Mouse (Mus musculus): ENCODE results near the gene Ier3. TPM values are rescaled to one million over a fixed set of nuclear protein-coding genes. Genes with fewer than 3 reads are reported as not detected.

Ier3 gene
- polyA plus RNA-seq, 1 experiment = 25.2 TPM

DNA sequence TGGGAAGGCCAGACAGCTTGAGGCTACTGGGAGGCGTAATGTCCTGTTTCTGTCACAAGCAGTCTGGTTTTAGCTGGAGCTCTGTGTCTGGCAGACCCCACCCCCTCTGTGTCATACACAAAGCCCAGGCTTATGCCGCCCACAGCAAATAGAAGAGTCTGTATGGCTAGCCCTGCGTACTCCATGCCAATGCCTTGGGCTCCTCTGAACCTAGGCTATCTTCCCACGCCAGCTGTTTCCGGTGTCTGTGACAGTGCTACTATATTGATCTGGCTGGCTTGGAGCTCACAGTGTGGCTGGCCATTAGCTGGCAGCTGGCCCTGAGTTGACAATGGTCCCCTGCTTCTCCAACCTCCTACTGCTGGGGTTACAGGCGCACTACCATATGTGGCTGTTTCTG, 37.5 kb upstream of the Ier3 start:
- DNase-seq = no peak
- no peaks in the 10 kb centered on the region for H3K27me3 ChIP-seq (ENCODE audit: control insufficient read depth, insufficient read depth, low read length)
- peaks cover 2% of the 10 kb centered on the region; the same call in 1 of the 2 replicates for H3K4me1 ChIP-seq (ENCODE audit: control insufficient read depth, insufficient read depth, low read length)
- H3K27ac ChIP-seq (ENCODE audit: insufficient read depth, low read length) = no peak overlapping the region
- TF ChIP-seq CTCF (IDR thresholded peaks at IDR 0.05; ENCODE audit: borderline replicate concordance, insufficient read depth, low read depth, low read length) (no peak), POLR2A (IDR thresholded peaks at IDR 0.05; ENCODE audit: borderline replicate concordance, insufficient read depth, low read length) (no peak)
- 54% methylated on average over 6 of the region's 6 CpGs for WGBS
- H3K4me3 ChIP-seq (replicated peaks; ENCODE audit: insufficient read depth, low read depth, low read length) = no peak overlapping the region

DNA sequence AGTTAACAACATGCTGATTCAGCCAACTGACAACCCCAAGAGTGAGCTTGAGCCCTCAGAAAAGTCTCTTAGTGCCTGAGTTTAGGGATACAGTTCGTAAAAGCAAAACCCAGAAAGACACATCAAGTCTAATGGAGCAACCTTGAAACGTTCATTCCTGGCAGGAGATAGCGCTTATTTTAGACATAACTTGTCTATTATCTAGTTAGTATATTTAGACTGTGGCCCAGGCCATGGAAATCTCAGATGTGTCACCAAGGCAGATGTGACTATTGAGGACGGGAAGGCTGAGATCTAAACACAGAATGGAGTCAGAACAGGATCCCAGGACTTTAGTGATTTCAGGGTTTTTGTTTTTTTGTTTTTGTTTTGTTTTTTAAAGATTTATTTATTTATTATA, 36.3 kb upstream of the Ier3 start:
- WGBS = 89% methylated on average over 4 of the region's 4 CpGs
- Histone ChIP-seq H3K27me3 (ENCODE audit: control insufficient read depth, insufficient read depth, low read length) (no peaks in the 10 kb centered on the region), H3K4me1 (ENCODE audit: control insufficient read depth, insufficient read depth, low read length) (no peaks in the 10 kb centered on the region), H3K4me3 (replicated peaks; ENCODE audit: insufficient read depth, low read depth, low read length) (no peak overlapping the region), H3K27ac (ENCODE audit: insufficient read depth, low read length) (no peak overlapping the region)
- TF ChIP-seq CTCF (IDR thresholded peaks at IDR 0.05; ENCODE audit: borderline replicate concordance, insufficient read depth, low read depth, low read length) (no peak), POLR2A (IDR thresholded peaks at IDR 0.05; ENCODE audit: borderline replicate concordance, insufficient read depth, low read length) (no peak)
- no peak for DNase-seq

DNA sequence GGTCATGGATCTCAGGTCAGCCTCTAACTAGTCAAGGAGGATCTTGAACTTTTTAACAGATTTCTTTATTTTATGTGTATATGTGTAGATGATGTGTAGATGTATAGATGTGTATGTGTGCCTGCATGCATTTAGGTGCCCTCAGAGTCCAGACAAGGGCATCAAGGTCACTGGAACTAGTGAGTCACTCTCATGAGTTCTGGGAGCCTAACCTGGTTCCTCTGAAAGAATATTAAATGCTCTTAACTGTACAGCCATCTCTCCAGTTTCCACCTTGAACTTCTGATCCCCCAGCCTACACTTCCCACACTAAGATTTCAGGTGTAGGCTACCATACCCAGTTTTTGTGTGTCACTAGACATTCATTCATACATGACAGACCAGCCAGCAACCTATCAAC, 34.0 kb upstream of the Ier3 start:
- TF ChIP-seq POLR2A (IDR thresholded peaks at IDR 0.05; ENCODE audit: borderline replicate concordance, insufficient read depth, low read length) (no peak), CTCF (IDR thresholded peaks at IDR 0.05; ENCODE audit: borderline replicate concordance, insufficient read depth, low read depth, low read length) (no peak)
- no peak for DNase-seq
- H3K27ac ChIP-seq (ENCODE audit: insufficient read depth, low read length) = no peak overlapping the region
- no peaks in the 10 kb centered on the region for H3K4me1 ChIP-seq (ENCODE audit: control insufficient read depth, insufficient read depth, low read length)
- H3K27me3 ChIP-seq (ENCODE audit: control insufficient read depth, insufficient read depth, low read length) = no peaks in the 10 kb centered on the region
- no peak overlapping the region for H3K4me3 ChIP-seq (replicated peaks; ENCODE audit: insufficient read depth, low read depth, low read length)

GRCm38 (mm10) chr17:35788025-35788424, 33.5 kb upstream of the Ier3 start:
- H3K27me3 ChIP-seq (ENCODE audit: control insufficient read depth, insufficient read depth, low read length) = no peaks in the 10 kb centered on the region
- no peak for DNase-seq
- no peaks in the 10 kb centered on the region for H3K4me1 ChIP-seq (ENCODE audit: control insufficient read depth, insufficient read depth, low read length)
- no peak overlapping the region for H3K27ac ChIP-seq (ENCODE audit: insufficient read depth, low read length)
- TF ChIP-seq POLR2A (IDR thresholded peaks at IDR 0.05; ENCODE audit: borderline replicate concordance, insufficient read depth, low read length) = no peak
- no peak for TF ChIP-seq CTCF (IDR thresholded peaks at IDR 0.05; ENCODE audit: borderline replicate concordance, insufficient read depth, low read depth, low read length)
- no peak overlapping the region for H3K4me3 ChIP-seq (replicated peaks; ENCODE audit: insufficient read depth, low read depth, low read length)
- 72% methylated on average over 3 of the region's 3 CpGs for WGBS

DNA sequence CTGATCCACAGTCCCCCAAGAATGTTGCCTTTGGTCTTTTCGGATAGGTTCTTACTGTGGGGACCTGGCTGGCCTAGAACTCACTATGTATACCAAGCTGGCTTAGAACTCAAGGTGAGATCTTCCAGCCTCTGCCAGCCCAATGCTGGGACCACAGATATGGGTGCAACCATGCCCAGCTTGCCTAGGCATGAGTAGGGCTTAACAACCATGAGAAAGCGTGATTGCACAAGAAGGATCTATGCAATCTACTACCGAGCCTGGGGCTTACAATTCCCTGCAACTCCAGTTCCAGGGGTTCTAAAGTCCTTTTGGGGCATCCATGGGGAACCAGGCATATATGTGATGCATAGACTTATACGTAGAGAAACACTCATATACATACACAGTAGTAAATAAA, 30.6 kb upstream of the Ier3 start:
- WGBS = 93% methylated on average over 4 of the region's 4 CpGs
- TF ChIP-seq CTCF (IDR thresholded peaks at IDR 0.05; ENCODE audit: borderline replicate concordance, insufficient read depth, low read depth, low read length) = no peak
- TF ChIP-seq POLR2A (IDR thresholded peaks at IDR 0.05; ENCODE audit: borderline replicate concordance, insufficient read depth, low read length) = no peak
- H3K27me3 ChIP-seq (ENCODE audit: control insufficient read depth, insufficient read depth, low read length) = no peaks in the 10 kb centered on the region
- H3K4me1 ChIP-seq (ENCODE audit: control insufficient read depth, insufficient read depth, low read length) = no peaks in the 10 kb centered on the region
- DNase-seq = no peak
- H3K27ac ChIP-seq (ENCODE audit: insufficient read depth, low read length) = no peak overlapping the region
- no peak overlapping the region for H3K4me3 ChIP-seq (replicated peaks; ENCODE audit: insufficient read depth, low read depth, low read length)

DNA sequence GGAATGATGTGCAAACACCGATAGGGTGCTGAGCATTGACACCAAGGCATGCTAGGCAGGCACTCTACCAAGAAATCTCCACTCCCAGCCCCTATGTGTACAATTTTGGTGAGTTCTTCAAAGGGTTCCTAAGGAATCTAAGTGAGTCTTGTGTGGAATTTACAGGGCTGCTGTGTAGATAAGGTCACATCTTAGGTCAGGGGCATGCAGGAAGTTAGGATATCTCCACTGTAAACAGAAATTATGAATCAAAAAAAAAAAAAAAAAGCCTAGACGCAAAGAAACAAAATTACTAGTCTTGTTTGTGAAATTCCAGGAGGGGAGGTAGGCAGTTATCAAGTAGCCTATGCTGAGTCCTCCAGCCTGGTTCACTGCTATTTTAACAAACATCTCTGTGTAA, 28.6 kb upstream of the Ier3 start:
- H3K27me3 ChIP-seq (ENCODE audit: control insufficient read depth, insufficient read depth, low read length) = no peaks in the 10 kb centered on the region
- no peak for DNase-seq
- 92% methylated on average over 2 of the region's 2 CpGs for WGBS
- H3K4me1 ChIP-seq (ENCODE audit: control insufficient read depth, insufficient read depth, low read length) = no peaks in the 10 kb centered on the region
- H3K27ac ChIP-seq (ENCODE audit: insufficient read depth, low read length) = no peak overlapping the region
- H3K4me3 ChIP-seq (replicated peaks; ENCODE audit: insufficient read depth, low read depth, low read length) = no peak overlapping the region
- TF ChIP-seq CTCF (IDR thresholded peaks at IDR 0.05; ENCODE audit: borderline replicate concordance, insufficient read depth, low read depth, low read length) = no peak
- no peak for TF ChIP-seq POLR2A (IDR thresholded peaks at IDR 0.05; ENCODE audit: borderline replicate concordance, insufficient read depth, low read length)

DNA sequence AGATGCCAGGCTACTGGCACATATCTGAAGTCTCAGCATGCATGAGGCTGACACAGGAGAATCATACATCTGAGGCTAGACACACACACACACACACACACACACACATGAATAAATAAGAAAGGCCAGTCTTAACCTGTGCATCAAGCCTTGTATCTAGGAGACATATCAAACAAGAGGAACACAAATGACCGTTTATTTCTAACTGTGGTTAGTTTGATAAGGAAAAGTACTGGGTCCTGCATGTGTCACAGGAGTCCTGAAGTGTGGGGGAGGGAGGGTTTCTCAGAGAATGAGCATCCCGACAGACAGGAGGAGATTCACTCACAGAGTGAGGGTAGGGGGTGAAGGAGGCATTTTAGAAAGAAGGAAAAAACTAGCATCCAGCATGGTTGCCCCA, 26.4 kb upstream of the Ier3 start:
- no peak overlapping the region for H3K27ac ChIP-seq (ENCODE audit: insufficient read depth, low read length)
- H3K4me1 ChIP-seq (ENCODE audit: control insufficient read depth, insufficient read depth, low read length) = no peaks in the 10 kb centered on the region
- H3K27me3 ChIP-seq (ENCODE audit: control insufficient read depth, insufficient read depth, low read length) = no peaks in the 10 kb centered on the region
- H3K4me3 ChIP-seq (replicated peaks; ENCODE audit: insufficient read depth, low read depth, low read length) = no peak overlapping the region
- TF ChIP-seq POLR2A (IDR thresholded peaks at IDR 0.05; ENCODE audit: borderline replicate concordance, insufficient read depth, low read length) (no peak), CTCF (IDR thresholded peaks at IDR 0.05; ENCODE audit: borderline replicate concordance, insufficient read depth, low read depth, low read length) (no peak)
- WGBS = 55% methylated on average over 2 of the region's 2 CpGs
- DNase-seq = no peak

- H3K4me1 ChIP-seq (ENCODE audit: control insufficient read depth, insufficient read depth, low read length) = no peaks in the 10 kb centered on the region
- no peak overlapping the region for H3K4me3 ChIP-seq (replicated peaks; ENCODE audit: insufficient read depth, low read depth, low read length)
- 81% methylated on average over 6 of the region's 6 CpGs for WGBS
- TF ChIP-seq POLR2A (IDR thresholded peaks at IDR 0.05; ENCODE audit: borderline replicate concordance, insufficient read depth, low read length) (no peak), CTCF (IDR thresholded peaks at IDR 0.05; ENCODE audit: borderline replicate concordance, insufficient read depth, low read depth, low read length) (no peak)
- H3K27me3 ChIP-seq (ENCODE audit: control insufficient read depth, insufficient read depth, low read length) = no peaks in the 10 kb centered on the region
- no peak for DNase-seq
- H3K27ac ChIP-seq (ENCODE audit: insufficient read depth, low read length) = no peak overlapping the region
Measured at GRCm38 (mm10) chr17:35795656-35796055, 25.8 kb upstream of the Ier3 start.
